Mouse (Mus musculus) embryonic facial prominence, embryonic 10.5 days (tissue): Measurements from ENCODE around the gene Psg16. TPM values are rescaled to one million over a fixed set of nuclear protein-coding genes. Genes with fewer than 3 reads are reported as not detected.
"Not testable (repeated sequence)": the region's sequence is repeated elsewhere in the genome, so short reads cannot be mapped to it uniquely, and the experiment has no call there.

Experiments
- DNase-seq: peaks from one replicate; pipeline ENCODE4 v3.0.0-alpha.2; 2017; ENCODE audit warnings: low spot score
- H3K27ac ChIP-seq: fragments of 300-500 bp; sonication (generic); replicated peaks from 2 replicates; pipeline ENCODE4 v1.5.1; 2016; ENCODE audit warnings: mild to moderate bottlenecking
- H3K27me3 ChIP-seq: fragments of 300-500 bp; sonication (generic); replicated peaks from 2 replicates; pipeline ENCODE4 v1.6.1; 2016; ENCODE audit warnings: low read depth, mild to moderate bottlenecking; ENCODE audit not compliant: poor library complexity, severe bottlenecking
- H3K36me3 ChIP-seq: fragments of 300-500 bp; sonication (generic); replicated peaks from 2 replicates; pipeline ENCODE4 v1.6.1; 2016; ENCODE audit warnings: mild to moderate bottlenecking, moderate library complexity
- H3K4me1 ChIP-seq: fragments of 300-500 bp; sonication (generic); 2 replicates; pipeline ENCODE4 v1.6.1; 2016
- H3K4me3 ChIP-seq: fragments of 300-500 bp; sonication (generic); 2 replicates; pipeline ENCODE4 v1.5.1; 2016; ENCODE audit warnings: mild to moderate bottlenecking, moderate library complexity
- H3K9me3 ChIP-seq: fragments of 300-500 bp; sonication (generic); 2 replicates; pipeline ENCODE4 v1.6.1; 2016; ENCODE audit warnings: mild to moderate bottlenecking
- WGBS: fragments of 180-500 bp; shearing (Covaris S2); methylation state at CpG from one replicate; pipeline ENCODE4 v1.1.7; 2016; 5-methylcytosine and 5-hydroxymethylcytosine counted together
- polyA plus RNA-seq: library from polyadenylated mRNA; unstranded; fragments of >200 nt; fragmentation: Nextera tagmentation; extraction: Ambion mirVana; gene quantifications from 2 replicates; pipeline ENCODE4 v1.2.1, GENCODE M21; 2016

Gene Psg16
- polyA plus RNA-seq, 1 experiment from 2014 or later: 0.10 TPM

DNA sequence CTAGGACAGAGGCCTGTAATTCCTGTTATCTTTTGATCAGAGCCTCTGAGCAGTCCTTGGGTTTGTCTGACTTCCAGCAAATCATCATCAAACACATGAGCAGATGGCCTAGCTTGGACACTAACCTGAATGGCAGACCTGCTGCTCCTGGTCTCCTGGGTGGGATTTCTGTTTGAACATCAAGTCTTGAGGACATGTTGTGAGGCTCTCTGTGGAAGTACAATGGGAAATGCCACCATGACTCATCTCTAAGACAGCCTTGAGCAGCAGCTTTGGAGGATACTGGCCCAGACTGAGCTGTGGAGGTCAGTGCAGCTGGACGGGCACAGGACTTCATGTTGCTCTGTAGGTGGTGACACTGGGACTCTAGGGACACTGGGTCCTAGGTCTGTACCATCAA, 2.7 kb downstream of the Psg16 start:
- WGBS: 100% methylated on average over 1 of the region's 1 CpGs
- Histone ChIP-seq H3K27ac (no peak overlapping the region), H3K9me3 (0 out of 2 replicates have a peak, but pooled peaks cover 3% of the 10 kb centered on the region), H3K27me3 (no peaks in the 10 kb centered on the region), H3K4me1 (no peaks in the 10 kb centered on the region), H3K4me3 (no peak overlapping the region), H3K36me3 (no peaks in the 10 kb centered on the region)
- DNase-seq: no peak

DNA sequence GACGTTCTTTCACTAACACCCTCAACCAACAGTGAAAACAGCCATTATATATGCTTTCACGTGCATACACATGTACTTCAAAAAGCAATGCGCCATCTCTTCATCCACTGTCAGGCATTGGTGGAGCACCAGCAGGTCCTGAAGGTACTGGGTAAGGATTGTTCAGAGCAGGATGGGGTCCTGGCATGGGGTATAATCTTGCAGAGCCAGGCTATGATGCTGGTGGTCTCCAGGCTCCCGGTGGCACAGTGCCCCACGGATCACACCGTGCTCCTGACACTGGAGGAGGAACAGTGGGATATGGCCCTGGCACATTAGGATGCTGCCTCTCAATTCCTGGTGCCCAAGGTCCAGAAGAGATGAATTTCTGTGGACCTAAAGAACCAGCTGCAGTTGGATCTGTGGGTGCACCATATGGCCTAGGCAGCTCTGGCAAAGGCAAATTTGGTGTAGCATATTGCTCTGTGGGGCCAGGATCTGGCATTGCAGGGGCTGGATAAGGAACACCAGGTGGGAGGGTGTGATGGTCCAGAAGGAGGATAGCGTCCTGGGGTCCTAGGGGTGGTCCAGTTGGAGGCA, 4.3 kb downstream of the Psg16 start:
- H3K36me3 ChIP-seq: no peaks in the 10 kb centered on the region
- 0 out of 2 replicates have a peak, but pooled peaks cover 3% of the 10 kb centered on the region for H3K9me3 ChIP-seq
- no peak overlapping the region for H3K4me3 ChIP-seq
- no peak overlapping the region for H3K27ac ChIP-seq
- WGBS: 82% methylated on average over 7 of the region's 7 CpGs
- H3K27me3 ChIP-seq: no peaks in the 10 kb centered on the region
- no peaks in the 10 kb centered on the region for H3K4me1 ChIP-seq
- no peak for DNase-seq

DNA sequence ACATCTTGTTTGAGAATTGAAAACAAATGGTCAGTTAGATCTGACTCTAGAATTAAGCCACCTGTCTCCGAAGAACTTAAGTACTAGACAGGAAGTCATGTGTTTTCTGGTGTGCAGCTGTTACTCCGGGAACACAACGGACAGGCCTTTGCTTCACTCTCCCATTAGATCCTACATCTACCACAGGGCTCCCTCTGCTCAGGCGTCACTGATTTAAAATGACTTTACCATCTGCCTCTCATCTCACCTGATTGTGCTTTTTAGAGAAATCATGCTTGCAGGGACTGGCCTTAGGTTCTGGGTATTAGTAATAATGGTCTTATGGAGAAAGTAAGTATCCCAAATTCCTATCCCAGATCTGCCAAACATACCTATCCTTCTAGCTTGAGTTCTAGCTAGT, 8.9 kb downstream of the Psg16 start:
- H3K36me3 ChIP-seq: no peaks in the 10 kb centered on the region
- H3K27me3 ChIP-seq: no peaks in the 10 kb centered on the region
- H3K4me3 ChIP-seq: no peak overlapping the region
- DNase-seq: no peak
- WGBS: 80% methylated on average over 4 of the region's 4 CpGs
- 0 out of 2 replicates have a peak, but pooled peaks cover 3% of the 10 kb centered on the region for H3K9me3 ChIP-seq
- no peaks in the 10 kb centered on the region for H3K4me1 ChIP-seq
- H3K27ac ChIP-seq: no peak overlapping the region

DNA sequence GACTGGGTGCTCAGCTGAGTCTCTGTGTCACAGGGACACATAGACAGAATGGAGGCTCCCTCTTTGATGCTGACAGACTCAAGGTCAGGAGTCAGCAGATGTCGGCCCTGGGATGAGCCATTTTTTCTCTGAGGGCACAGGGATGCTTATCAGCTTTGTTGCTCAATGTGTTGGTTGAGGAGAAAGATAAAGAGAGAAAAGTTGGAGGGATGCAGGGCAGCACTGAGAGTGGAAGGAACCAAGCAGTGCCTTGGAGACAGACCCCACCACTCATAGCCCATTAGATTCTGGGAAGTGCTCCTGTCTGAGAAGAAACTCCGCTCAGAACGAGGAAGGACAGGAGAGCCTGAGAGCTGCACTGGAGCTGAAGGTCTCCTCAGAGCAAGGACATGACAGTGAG, 13.9 kb downstream of the Psg16 start:
- no peak for DNase-seq

DNA sequence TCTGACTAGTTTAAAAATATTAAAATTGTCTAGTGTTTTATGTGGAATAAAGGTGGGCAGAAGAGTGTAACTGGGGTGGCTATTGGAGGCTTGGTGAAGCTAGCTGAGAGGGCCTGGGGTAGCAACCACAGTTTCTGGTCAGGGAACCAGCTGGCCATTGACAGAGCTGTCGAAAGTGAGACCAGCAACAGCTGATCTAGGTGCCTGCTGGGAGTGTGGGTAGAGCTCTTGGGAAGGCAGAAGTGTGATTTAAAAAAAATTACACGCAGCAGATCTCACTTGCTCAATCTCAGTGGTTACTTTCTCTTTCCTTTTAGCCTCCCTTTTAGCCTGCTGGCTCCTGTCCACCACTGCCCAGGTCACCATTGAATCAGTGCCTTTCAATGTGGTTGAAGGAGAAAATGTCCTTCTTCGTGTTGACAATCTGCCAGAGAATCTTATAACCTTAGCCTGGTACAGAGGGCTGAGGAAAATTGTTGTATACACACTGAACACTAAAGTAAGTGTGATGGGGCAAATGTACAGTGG, 16.3 kb downstream of the Psg16 start:
- H3K36me3 ChIP-seq: no peaks in the 10 kb centered on the region
- no peak for DNase-seq
- 66% methylated on average over 3 of the region's 3 CpGs for WGBS
- H3K27me3 ChIP-seq: no peaks in the 10 kb centered on the region
- H3K4me3 ChIP-seq: no peak overlapping the region
- H3K4me1 ChIP-seq: no peaks in the 10 kb centered on the region
- H3K9me3 ChIP-seq: 0 out of 2 replicates have a peak, but pooled peaks cover 10% of the 10 kb centered on the region
- no peak overlapping the region for H3K27ac ChIP-seq

More for the DNA sequence above, 13.9 kb downstream of the Psg16 start:
- WGBS: 76% methylated on average over 3 of the region's 3 CpGs
- Histone ChIP-seq H3K27ac (no peak overlapping the region), H3K4me3 (no peak overlapping the region), H3K9me3 (0 out of 2 replicates have a peak, but pooled peaks cover 5% of the 10 kb centered on the region), H3K36me3 (no peaks in the 10 kb centered on the region), H3K4me1 (no peaks in the 10 kb centered on the region), H3K27me3 (no peaks in the 10 kb centered on the region)

DNA sequence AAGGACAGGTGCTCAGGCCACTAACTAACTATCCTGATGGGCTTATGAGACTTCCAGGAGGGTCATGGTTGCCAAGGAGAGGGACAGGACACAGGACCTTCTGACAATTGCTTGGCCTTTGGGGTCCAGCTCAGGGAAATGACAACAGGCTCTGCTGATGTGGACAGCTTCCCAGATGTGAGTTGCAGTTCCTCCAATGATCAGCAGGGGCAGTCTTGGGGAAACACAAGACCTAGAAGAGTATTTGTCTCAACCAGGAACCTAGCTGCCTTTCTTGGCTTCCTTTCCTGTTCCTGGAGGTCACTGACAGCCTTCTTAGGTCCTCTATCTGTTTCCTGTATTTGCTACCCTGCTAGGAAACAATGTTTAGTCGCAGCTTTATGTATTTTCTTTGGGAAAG, 17.4 kb downstream of the Psg16 start:
- no peak for DNase-seq
- no peaks in the 10 kb centered on the region for H3K36me3 ChIP-seq
- no peaks in the 10 kb centered on the region for H3K27me3 ChIP-seq
- WGBS: 7% methylated on average over 1 of the region's 1 CpGs
- H3K27ac ChIP-seq: no peak overlapping the region
- no peaks in the 10 kb centered on the region for H3K4me1 ChIP-seq
- peaks cover 14% of the 10 kb centered on the region; the same call in 1 of the 2 replicates for H3K9me3 ChIP-seq
- H3K4me3 ChIP-seq: no peak overlapping the region

DNA sequence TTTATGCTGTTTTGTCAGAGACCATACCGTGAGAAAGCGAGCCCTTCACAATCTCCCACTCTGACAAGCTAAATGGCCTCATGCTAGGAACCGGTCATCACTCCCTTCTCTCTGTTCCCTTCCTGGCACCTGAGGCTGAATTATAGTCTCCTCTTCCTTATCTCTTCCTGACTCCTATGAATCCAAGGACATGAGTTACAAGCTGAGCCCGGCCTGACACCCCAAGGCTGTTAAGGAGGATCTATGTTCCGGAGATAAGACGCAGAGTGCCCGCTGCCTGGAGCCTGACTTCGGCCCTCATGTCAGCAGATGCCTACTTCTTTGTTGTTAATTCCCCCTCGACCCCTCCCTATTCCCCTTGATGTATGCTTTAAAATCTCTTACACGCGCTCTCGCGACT, 27.8 kb downstream of the Psg16 start:
- H3K9me3 ChIP-seq, H3K36me3 ChIP-seq, H3K4me3 ChIP-seq, DNase-seq, H3K4me1 ChIP-seq, H3K27me3 ChIP-seq, H3K27ac ChIP-seq: not testable (repeated sequence)
- 90% methylated on average over 13 of the region's 13 CpGs for WGBS

DNA sequence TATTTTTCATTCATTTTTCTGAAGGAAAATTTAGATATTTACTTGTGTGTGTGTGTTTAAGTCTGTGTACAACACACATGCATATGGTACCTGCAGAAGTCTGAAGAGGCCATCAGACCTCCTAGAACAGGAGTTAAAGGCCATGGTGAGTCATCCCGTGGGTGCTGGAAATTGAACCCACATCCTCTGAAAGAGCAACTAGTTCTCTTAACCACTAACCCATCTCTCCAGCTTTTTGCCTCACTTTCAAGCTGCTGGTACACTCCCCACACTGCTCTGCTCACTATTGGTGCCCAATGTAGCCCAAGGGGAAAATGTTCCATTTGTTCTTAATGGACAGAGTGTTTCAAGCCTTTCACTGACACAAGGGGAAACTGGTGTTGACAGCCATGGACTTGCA, 61.5 kb downstream of the Psg16 start:
- H3K27ac ChIP-seq: no peak overlapping the region
- no peaks in the 10 kb centered on the region for H3K36me3 ChIP-seq
- H3K4me3 ChIP-seq: no peak overlapping the region
- peaks cover 12% of the 10 kb centered on the region; the same call in 1 of the 2 replicates for H3K9me3 ChIP-seq
- no peaks in the 10 kb centered on the region for H3K27me3 ChIP-seq
- no peaks in the 10 kb centered on the region for H3K4me1 ChIP-seq
- no peak for DNase-seq
- WGBS: 87% methylated on average over 1 of the region's 1 CpGs

DNA sequence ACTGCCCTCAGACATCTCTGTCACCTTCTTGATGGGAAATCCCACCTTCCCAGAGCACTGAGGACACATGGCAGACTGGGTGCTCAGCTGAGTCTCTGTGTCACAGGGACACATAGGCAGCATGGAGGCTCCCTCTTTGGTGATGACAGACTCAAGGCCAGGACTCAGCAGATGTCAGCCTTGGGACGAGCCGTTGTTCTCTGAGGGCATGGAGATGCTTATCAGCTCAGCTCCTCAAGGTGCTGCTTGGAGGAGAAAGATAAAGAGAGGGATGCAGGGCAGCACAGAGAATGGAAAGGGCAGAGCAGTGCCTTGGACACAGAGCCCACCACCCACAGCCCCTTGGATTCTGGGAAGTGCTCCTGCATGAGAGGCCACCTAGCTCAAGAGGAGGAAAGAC, 76.1 kb downstream of the Psg16 start, which contains the start of gene Ceacam3:
TSS of gene Ceacam3 (plus strand) at position 352 of the 400 bp plus-strand sequence.
- Histone ChIP-seq H3K36me3 (no peaks in the 10 kb centered on the region), H3K27ac (no peak within 1 kb of the TSS), H3K4me3 (no peak within 1 kb of the TSS), H3K27me3 (no peaks in the 10 kb centered on the region), H3K4me1 (no peaks in the 10 kb centered on the region), H3K9me3 (peaks cover 59% of the 10 kb centered on the region)
- DNase-seq: no peak
- WGBS: 86% methylated on average over 2 of the region's 2 CpGs

DNA sequence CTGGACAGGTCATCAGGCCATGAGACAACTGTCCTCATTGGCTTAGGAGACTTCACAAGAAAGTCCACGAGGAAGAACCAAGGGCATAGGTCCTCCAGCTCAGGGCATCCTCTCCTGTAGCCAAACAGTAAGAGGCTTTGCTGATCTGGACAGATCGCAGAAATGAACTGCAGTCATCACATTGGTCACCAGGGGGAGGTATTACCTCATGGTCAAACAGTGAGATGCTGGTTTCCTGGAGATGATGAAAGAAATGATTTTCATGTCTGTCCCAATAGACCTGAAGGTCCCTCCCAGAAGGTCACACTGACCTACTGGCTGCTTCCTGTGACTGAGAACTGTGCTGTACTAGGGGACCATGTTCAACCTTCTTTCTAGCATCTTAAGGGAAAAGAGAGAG, 81.8 kb downstream of the Psg16 start:
- H3K4me1 ChIP-seq: no peaks in the 10 kb centered on the region
- H3K27me3 ChIP-seq: no peaks in the 10 kb centered on the region
- peak; percentile 16 for DNase-seq
- peaks cover 56% of the 10 kb centered on the region for H3K9me3 ChIP-seq
- H3K36me3 ChIP-seq: no peaks in the 10 kb centered on the region
- H3K27ac ChIP-seq: no peak overlapping the region
- no peak overlapping the region for H3K4me3 ChIP-seq
- WGBS: 41% methylated on average over 2 of the region's 2 CpGs

DNA sequence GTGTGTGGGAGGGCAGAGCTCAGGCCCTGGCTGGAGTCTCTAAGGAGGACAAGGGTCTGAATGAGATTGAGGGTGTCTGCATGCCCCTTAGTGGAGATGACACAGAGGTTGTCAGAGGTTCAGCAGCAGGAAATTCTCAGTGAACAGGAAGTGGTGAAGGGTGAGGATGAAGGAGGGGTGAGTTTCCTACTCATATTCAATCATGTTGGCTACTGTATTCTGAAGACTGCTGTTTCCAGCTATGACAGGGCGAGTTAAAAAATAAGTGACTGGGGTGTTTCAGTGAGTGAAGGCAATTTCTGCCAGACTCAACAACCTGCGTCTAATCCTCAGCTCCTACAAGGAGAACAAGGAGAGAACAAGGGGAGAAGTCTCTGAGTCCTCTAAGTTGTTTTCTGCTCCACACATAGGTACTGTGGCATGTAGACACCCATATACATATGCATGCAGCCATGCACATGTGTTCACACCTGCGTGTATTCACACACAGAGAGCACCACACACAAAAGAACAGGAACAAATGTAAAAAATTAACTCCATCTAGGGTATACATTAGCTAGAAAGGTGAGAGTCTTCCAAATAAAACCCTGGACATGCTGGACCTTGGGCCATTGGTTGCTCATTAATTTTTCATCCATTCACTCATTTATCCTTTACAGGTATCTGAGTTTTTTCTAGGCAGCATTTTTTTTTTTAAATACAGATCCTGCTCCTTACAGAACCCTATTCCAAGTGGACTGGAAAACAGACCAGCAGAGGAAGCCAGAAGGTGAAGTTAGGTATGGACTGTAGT, 83.2 kb downstream of the Psg16 start:
- no peak overlapping the region for H3K4me3 ChIP-seq
- WGBS: 75% methylated on average over 3 of the region's 3 CpGs

DNA sequence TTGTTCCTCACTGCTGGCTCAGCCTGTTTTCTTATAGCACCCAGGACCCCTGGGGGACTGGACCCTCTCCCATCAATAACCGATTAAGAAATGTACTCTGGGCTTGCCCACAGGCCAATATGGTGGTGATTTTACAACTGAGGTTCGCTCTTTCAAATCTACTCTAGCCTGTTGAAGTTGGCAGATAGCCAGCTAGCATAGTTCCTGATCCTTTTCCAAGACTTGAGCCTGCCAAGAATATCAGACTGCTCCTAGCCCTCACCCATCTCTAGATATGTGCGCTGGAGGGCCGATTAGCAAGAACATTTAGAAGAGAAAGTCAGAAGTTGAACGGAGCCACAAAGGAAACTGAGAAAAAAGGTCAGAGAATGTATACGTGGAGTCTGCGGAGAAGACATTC, 85.2 kb downstream of the Psg16 start:
- DNase-seq: no peak
- no peaks in the 10 kb centered on the region for H3K4me1 ChIP-seq
- H3K27ac ChIP-seq: no peak overlapping the region
- H3K27me3 ChIP-seq: no peaks in the 10 kb centered on the region
- no peak overlapping the region for H3K4me3 ChIP-seq
- H3K9me3 ChIP-seq: peaks cover 66% of the 10 kb centered on the region
- WGBS: 86% methylated on average over 7 of the region's 7 CpGs
- H3K36me3 ChIP-seq: no peaks in the 10 kb centered on the region

More for the DNA sequence above, 83.2 kb downstream of the Psg16 start:
- Histone ChIP-seq H3K9me3 (peaks cover 58% of the 10 kb centered on the region), H3K27me3 (no peaks in the 10 kb centered on the region), H3K4me1 (no peaks in the 10 kb centered on the region), H3K36me3 (no peaks in the 10 kb centered on the region), H3K27ac (no peak overlapping the region)
- no peak for DNase-seq

DNA sequence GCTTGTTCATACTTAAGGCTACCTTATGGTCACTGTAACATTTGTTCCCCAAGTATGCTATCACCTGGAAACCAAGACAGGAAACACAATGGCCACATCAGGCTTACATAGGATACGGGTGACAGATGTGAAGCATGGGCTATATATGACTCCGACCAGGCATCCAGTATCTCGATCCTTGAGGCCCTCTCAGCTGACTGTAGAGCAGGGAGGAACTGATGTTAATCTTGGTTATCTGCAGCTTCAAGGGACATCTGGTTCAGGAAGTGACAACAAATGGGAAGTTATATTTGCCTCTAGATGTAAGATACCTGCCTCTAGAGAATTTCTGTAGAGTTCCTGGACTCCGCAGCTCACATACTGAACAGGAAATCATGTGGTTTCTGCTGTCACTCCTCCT, 98.0 kb downstream of the Psg16 start:
- no peaks in the 10 kb centered on the region for H3K36me3 ChIP-seq
- no peaks in the 10 kb centered on the region for H3K27me3 ChIP-seq
- no peaks in the 10 kb centered on the region for H3K4me1 ChIP-seq
- 88% methylated on average over 4 of the region's 4 CpGs for WGBS
- no peak overlapping the region for H3K4me3 ChIP-seq
- no peak for DNase-seq
- peaks cover 31% of the 10 kb centered on the region for H3K9me3 ChIP-seq
- no peak overlapping the region for H3K27ac ChIP-seq
